Mouse (Mus musculus): ENCODE results near the gene Fam71f2.
A peak's percentile ranks its signal among the peaks of the same experiment; 100 is the strongest.

Fam71f2 gene

GRCm38 (mm10) chr6:29279293-29279692 lies at the start of gene Fam71f2:
TSS of gene Fam71f2 (plus strand) at chr6:29279593.
- no peak within 1 kb of the TSS for H3K4me3 ChIP-seq (replicated peaks; ENCODE audit: low read length)
- no peaks in the 10 kb centered on the region for H3K27me3 ChIP-seq (ENCODE audit: insufficient read depth, low read length)
- peaks cover 22% of the 10 kb centered on the region for H3K4me1 ChIP-seq (replicated peaks; ENCODE audit: low read depth, low read length)
- H3K9me3 ChIP-seq (ENCODE audit: low read length) = no peaks in the 10 kb centered on the region
- TF ChIP-seq NANOG (IDR thresholded peaks at IDR 0.05; ENCODE audit: borderline replicate concordance, low read length) (no peak), POU5F1 (IDR thresholded peaks at IDR 0.05; ENCODE audit: borderline replicate concordance, low read length) (no peak), CTCF (conservative IDR thresholded peaks at IDR 0.05; ENCODE audit: low read length) (no peak)
- H3K36me3 ChIP-seq (ENCODE audit: insufficient read depth, low read length) = peaks cover 21% of the 10 kb centered on the region

- H3K4me3 ChIP-seq (replicated peaks; ENCODE audit: low read length) = no peak overlapping the region
- H3K27me3 ChIP-seq (ENCODE audit: insufficient read depth, low read length) = peaks cover 23% of the 10 kb centered on the region
- H3K36me3 ChIP-seq (ENCODE audit: insufficient read depth, low read length) = no peaks in the 10 kb centered on the region
- peaks cover 8% of the 10 kb centered on the region for H3K4me1 ChIP-seq (replicated peaks; ENCODE audit: low read depth, low read length)
- H3K9me3 ChIP-seq (ENCODE audit: low read length) = no peaks in the 10 kb centered on the region; the same call in 1 of the 2 replicates
- TF ChIP-seq CTCF (conservative IDR thresholded peaks at IDR 0.05; ENCODE audit: low read length) (no peak), NANOG (IDR thresholded peaks at IDR 0.05; ENCODE audit: borderline replicate concordance, low read length) (no peak), POU5F1 (IDR thresholded peaks at IDR 0.05; ENCODE audit: borderline replicate concordance, low read length) (no peak)
These were observed 49.0 kb upstream of the Fam71f2 start for GRCm38 (mm10) chr6:29230386-29230785.

- Histone ChIP-seq H3K9me3 (ENCODE audit: low read length) (no peaks in the 10 kb centered on the region; the same call in 1 of the 2 replicates), H3K4me1 (replicated peaks; ENCODE audit: low read depth, low read length) (peaks cover 8% of the 10 kb centered on the region), H3K4me3 (replicated peaks; ENCODE audit: low read length) (no peak overlapping the region), H3K36me3 (ENCODE audit: insufficient read depth, low read length) (no peaks in the 10 kb centered on the region), H3K27me3 (ENCODE audit: insufficient read depth, low read length) (peaks cover 20% of the 10 kb centered on the region)
- TF ChIP-seq CTCF (conservative IDR thresholded peaks at IDR 0.05; ENCODE audit: low read length) (no peak), POU5F1 (IDR thresholded peaks at IDR 0.05; ENCODE audit: borderline replicate concordance, low read length) (no peak), NANOG (IDR thresholded peaks at IDR 0.05; ENCODE audit: borderline replicate concordance, low read length) (no peak)
These were observed 47.6 kb upstream of the Fam71f2 start for GRCm38 (mm10) chr6:29231799-29232198.

GRCm38 (mm10) chr6:29232321-29232720 lies 47.1 kb upstream of the Fam71f2 start:
- Histone ChIP-seq H3K36me3 (ENCODE audit: insufficient read depth, low read length) (no peaks in the 10 kb centered on the region), H3K4me1 (replicated peaks; ENCODE audit: low read depth, low read length) (peaks cover 8% of the 10 kb centered on the region), H3K4me3 (replicated peaks; ENCODE audit: low read length) (no peak overlapping the region), H3K27me3 (ENCODE audit: insufficient read depth, low read length) (peaks cover 20% of the 10 kb centered on the region), H3K9me3 (ENCODE audit: low read length) (peaks cover 4% of the 10 kb centered on the region)
- no peak for TF ChIP-seq POU5F1 (IDR thresholded peaks at IDR 0.05; ENCODE audit: borderline replicate concordance, low read length)
- no peak for TF ChIP-seq CTCF (conservative IDR thresholded peaks at IDR 0.05; ENCODE audit: low read length)
- TF ChIP-seq NANOG (IDR thresholded peaks at IDR 0.05; ENCODE audit: borderline replicate concordance, low read length) = no peak

GRCm38 (mm10) chr6:29233710-29234109 lies 45.7 kb upstream of the Fam71f2 start:
- H3K36me3 ChIP-seq (ENCODE audit: insufficient read depth, low read length) = no peaks in the 10 kb centered on the region
- no peak for TF ChIP-seq POU5F1 (IDR thresholded peaks at IDR 0.05; ENCODE audit: borderline replicate concordance, low read length)
- no peak overlapping the region for H3K4me3 ChIP-seq (replicated peaks; ENCODE audit: low read length)
- peaks cover 15% of the 10 kb centered on the region for H3K27me3 ChIP-seq (ENCODE audit: insufficient read depth, low read length)
- peaks cover 8% of the 10 kb centered on the region for H3K4me1 ChIP-seq (replicated peaks; ENCODE audit: low read depth, low read length)
- H3K9me3 ChIP-seq (ENCODE audit: low read length) = peaks cover 6% of the 10 kb centered on the region

GRCm38 (mm10) chr6:29234272-29234671 lies 45.1 kb upstream of the Fam71f2 start:
- TF ChIP-seq NANOG (IDR thresholded peaks at IDR 0.05; ENCODE audit: borderline replicate concordance, low read length) = no peak
- TF ChIP-seq CTCF (conservative IDR thresholded peaks at IDR 0.05; ENCODE audit: low read length) = peak; percentile 61
- Histone ChIP-seq H3K36me3 (ENCODE audit: insufficient read depth, low read length) (no peaks in the 10 kb centered on the region), H3K4me3 (replicated peaks; ENCODE audit: low read length) (no peak overlapping the region), H3K27me3 (ENCODE audit: insufficient read depth, low read length) (peaks cover 10% of the 10 kb centered on the region), H3K4me1 (replicated peaks; ENCODE audit: low read depth, low read length) (peaks cover 8% of the 10 kb centered on the region), H3K9me3 (ENCODE audit: low read length) (peaks cover 6% of the 10 kb centered on the region)

GRCm38 (mm10) chr6:29240806-29241205 lies 38.6 kb upstream of the Fam71f2 start:
- peaks cover 36% of the 10 kb centered on the region for H3K4me1 ChIP-seq (replicated peaks; ENCODE audit: low read depth, low read length)
- no peaks in the 10 kb centered on the region for H3K36me3 ChIP-seq (ENCODE audit: insufficient read depth, low read length)
- peaks cover 6% of the 10 kb centered on the region; the same call in 1 of the 2 replicates for H3K9me3 ChIP-seq (ENCODE audit: low read length)
- TF ChIP-seq CTCF (conservative IDR thresholded peaks at IDR 0.05; ENCODE audit: low read length) (peak; percentile 84), NANOG (IDR thresholded peaks at IDR 0.05; ENCODE audit: borderline replicate concordance, low read length) (no peak)
- H3K4me3 ChIP-seq (replicated peaks; ENCODE audit: low read length) = no peak overlapping the region
- H3K27me3 ChIP-seq (ENCODE audit: insufficient read depth, low read length) = no peaks in the 10 kb centered on the region

- peak; percentile 69 for TF ChIP-seq CTCF (conservative IDR thresholded peaks at IDR 0.05; ENCODE audit: low read length)
- TF ChIP-seq POU5F1 (IDR thresholded peaks at IDR 0.05; ENCODE audit: borderline replicate concordance, low read length) = no peak
- Histone ChIP-seq H3K4me1 (replicated peaks; ENCODE audit: low read depth, low read length) (peaks cover 45% of the 10 kb centered on the region), H3K36me3 (ENCODE audit: insufficient read depth, low read length) (no peaks in the 10 kb centered on the region), H3K4me3 (replicated peaks; ENCODE audit: low read length) (no peak overlapping the region), H3K27me3 (ENCODE audit: insufficient read depth, low read length) (no peaks in the 10 kb centered on the region), H3K9me3 (ENCODE audit: low read length) (peaks cover 6% of the 10 kb centered on the region; the same call in 1 of the 2 replicates)
These were observed 37.7 kb upstream of the Fam71f2 start for GRCm38 (mm10) chr6:29241697-29242096.

GRCm38 (mm10) chr6:29242265-29242664 lies 37.1 kb upstream of the Fam71f2 start:
- H3K4me3 ChIP-seq (replicated peaks; ENCODE audit: low read length) = no peak overlapping the region
- H3K4me1 ChIP-seq (replicated peaks; ENCODE audit: low read depth, low read length) = peaks cover 50% of the 10 kb centered on the region
- no peaks in the 10 kb centered on the region for H3K27me3 ChIP-seq (ENCODE audit: insufficient read depth, low read length)
- TF ChIP-seq NANOG (IDR thresholded peaks at IDR 0.05; ENCODE audit: borderline replicate concordance, low read length) (no peak), POU5F1 (IDR thresholded peaks at IDR 0.05; ENCODE audit: borderline replicate concordance, low read length) (no peak), CTCF (conservative IDR thresholded peaks at IDR 0.05; ENCODE audit: low read length) (no peak; the same call in 1 of the 2 replicates)
- peaks cover 2% of the 10 kb centered on the region; the same call in 1 of the 2 replicates for H3K9me3 ChIP-seq (ENCODE audit: low read length)
- H3K36me3 ChIP-seq (ENCODE audit: insufficient read depth, low read length) = no peaks in the 10 kb centered on the region
